Mouse (Mus musculus) testis, adult 2 months (tissue): ENCODE measurements around the gene Tuba4a.

ENCODE experiments used
- CTCF ChIP-seq: fragments of 200-500 bp; IDR thresholded peaks from 2 replicates; pipeline ENCODE4 v1.5.1; 2012; ENCODE audit warnings: low read depth, mild to moderate bottlenecking, inconsistent platforms, low read length, moderate library complexity; ENCODE audit not compliant: control insufficient read depth, insufficient read depth, insufficient replicate concordance
- POLR2A ChIP-seq: fragments of 200-500 bp; IDR thresholded peaks from 2 replicates; pipeline ENCODE4 v1.6.1; 2012; ENCODE audit warnings: low read depth, mild to moderate bottlenecking, inconsistent platforms, low read length, moderate library complexity; ENCODE audit not compliant: control insufficient read depth

DNA sequence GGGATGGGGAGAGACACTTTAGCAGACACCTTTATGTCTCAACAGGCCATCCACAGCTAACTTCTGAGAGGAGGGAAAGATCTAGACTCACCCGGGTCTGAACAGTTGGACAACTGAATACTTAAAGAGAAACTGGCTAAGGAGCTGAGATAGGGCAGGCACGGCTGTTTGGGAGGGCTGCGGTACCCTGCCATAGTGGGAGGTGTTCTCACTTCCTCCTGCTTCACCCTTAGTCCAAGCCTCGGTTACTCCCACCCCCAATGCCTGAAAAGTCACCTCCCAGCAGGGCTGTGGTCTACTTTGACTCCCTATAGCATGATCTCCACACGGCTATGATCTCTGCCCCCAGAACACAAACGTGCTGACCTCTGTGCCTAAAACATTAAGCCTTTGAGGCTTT is 3.9 kb upstream of the Tuba4a start:
- TF ChIP-seq POLR2A: no peak
- TF ChIP-seq CTCF: no peak
